Mouse (Mus musculus) myocyte (in vitro differentiated cells): ENCODE data around the gene Clps. TPM values are rescaled to one million over a fixed set of nuclear protein-coding genes. Genes with fewer than 3 reads are reported as not detected.

Experiments used
- H3K27me3 ChIP-seq: one replicate; pipeline ENCODE4 v1.6.1; 2011; ENCODE audit not compliant: control insufficient read depth, insufficient read depth, insufficient read length
- H3K36me3 ChIP-seq: one replicate; pipeline ENCODE4 v1.6.1; 2011; ENCODE audit not compliant: control insufficient read depth, insufficient read depth
- H3K4me2 ChIP-seq: one replicate; pipeline ENCODE4 v1.6.1; 2011; ENCODE audit warnings: low read depth, control low read depth
- H3K4me3 ChIP-seq: one replicate; pipeline ENCODE4 v1.5.1; 2011; ENCODE audit warnings: mild to moderate bottlenecking, control low read depth, moderate library complexity
- H3K79me2 ChIP-seq: one replicate; pipeline ENCODE4 v1.6.1; 2011; ENCODE audit not compliant: control insufficient read depth, insufficient read depth
- H3ac ChIP-seq: one replicate; pipeline ENCODE4 v1.6.1; 2011; ENCODE audit not compliant: control insufficient read depth, insufficient read length
- CEBPB ChIP-seq: IDR thresholded peaks from 2 replicates; pipeline ENCODE4 v1.6.1; 2011; ENCODE audit warnings: mild to moderate bottlenecking, moderate library complexity; ENCODE audit not compliant: poor library complexity, insufficient read depth, severe bottlenecking
- E2F4 ChIP-seq: IDR thresholded peaks from one replicate; pipeline ENCODE4 v1.6.1; 2011; ENCODE audit warnings: mild to moderate bottlenecking, control low read depth, moderate library complexity; ENCODE audit not compliant: insufficient read depth
- MAX ChIP-seq: IDR thresholded peaks from one replicate; pipeline ENCODE4 v1.6.1; 2011; ENCODE audit warnings: low read depth, mild to moderate bottlenecking, control low read depth
- MYOD1 ChIP-seq, 3 experiments: IDR thresholded peaks; one replicate each; pipeline ENCODE4 v1.6.1; 2011; ENCODE audit warnings: control low read depth in 2 of 3, low read depth in 2 of 3, mild to moderate bottlenecking in 2 of 3, moderate library complexity in 1 of 3; ENCODE audit not compliant: insufficient read length in 2 of 3, control insufficient read depth in 1 of 3
- MYOG ChIP-seq, 3 experiments: IDR thresholded peaks; one replicate each; pipeline ENCODE4 v1.6.1; 2011; ENCODE audit warnings: control low read depth in 2 of 3, low read depth in 2 of 3, mild to moderate bottlenecking in 2 of 3; ENCODE audit not compliant: insufficient read length in 2 of 3, control insufficient read depth in 1 of 3, insufficient read depth in 1 of 3
- POLR2A ChIP-seq: IDR thresholded peaks from one replicate; pipeline ENCODE4 v1.6.1; 2011; ENCODE audit warnings: low read depth, mild to moderate bottlenecking, control low read depth, moderate library complexity; ENCODE audit not compliant: insufficient read length
- POLR2AphosphoS2 ChIP-seq: IDR thresholded peaks from one replicate; pipeline ENCODE4 v1.6.1; 2011; ENCODE audit warnings: low read depth, control low read depth; ENCODE audit not compliant: insufficient read length
- REST ChIP-seq: IDR thresholded peaks from one replicate; pipeline ENCODE4 v1.6.1; 2011; ENCODE audit warnings: mild to moderate bottlenecking, control low read depth, moderate library complexity; ENCODE audit not compliant: insufficient read depth, insufficient read length
- SRF ChIP-seq: IDR thresholded peaks from one replicate; pipeline ENCODE4 v1.6.1; 2011; ENCODE audit warnings: low read depth; ENCODE audit not compliant: control insufficient read depth, insufficient read length
- TCF12 ChIP-seq: IDR thresholded peaks from one replicate; pipeline ENCODE4 v1.6.1; 2011; ENCODE audit warnings: mild to moderate bottlenecking, control low read depth; ENCODE audit not compliant: poor library complexity, insufficient read depth, severe bottlenecking
- TCF3 ChIP-seq: IDR thresholded peaks from one replicate; pipeline ENCODE4 v1.6.1; 2011; ENCODE audit warnings: low read depth, control low read depth; ENCODE audit not compliant: insufficient read length
- USF1 ChIP-seq: IDR thresholded peaks from one replicate; pipeline ENCODE4 v1.6.1; 2011; ENCODE audit warnings: low read depth, mild to moderate bottlenecking, control low read depth, moderate library complexity
- polyA plus RNA-seq: library from polyadenylated mRNA; unstranded; fragments of >200 nt; fragmentation: generic; extraction: Trizol; gene quantifications from one replicate; pipeline ENCODE4 v1.2.1, GENCODE M21; 2012; ENCODE audit warnings: missing spikeins

Clps gene
- polyA plus RNA-seq, 1 experiment = not detected

- Histone ChIP-seq H3ac (no peak overlapping the region), H3K36me3 (no peaks in the 10 kb centered on the region), H3K27me3 (no peaks in the 10 kb centered on the region), H3K4me2 (no peak overlapping the region), H3K4me3 (no peak overlapping the region), H3K79me2 (no peaks in the 10 kb centered on the region)
- no peak for TF ChIP-seq E2F4
- TF ChIP-seq POLR2A = no peak
- no peak for TF ChIP-seq CEBPB
- no peak for TF ChIP-seq POLR2AphosphoS2
- TF ChIP-seq TCF3 = no peak
- TF ChIP-seq MYOG (IDR thresholded peaks at IDR 0.05; ENCODE audit: control insufficient read depth in 1 of 3, insufficient read depth in 1 of 3, insufficient read length in 2 of 3, low read depth in 2 of 3) = no peak
- no peak for TF ChIP-seq TCF12
- no peak for TF ChIP-seq USF1
- no peak for TF ChIP-seq SRF
- TF ChIP-seq MAX = no peak
- TF ChIP-seq MYOD1 (IDR thresholded peaks at IDR 0.05; ENCODE audit: control insufficient read depth in 1 of 3, insufficient read length in 2 of 3, low read depth in 2 of 3) = no peak
- TF ChIP-seq REST = no peak
Measured at GRCm38 (mm10) chr17:28510445-28511342, 49.9 kb downstream of the Clps start.

Other genes starting within 250 kb of the Clps start
- gene Fance, start 247.2 kb downstream of the Clps start, polyA plus RNA-seq = 28.5 TPM
- 2,984 TPM for gene Rpl10a, start 232.3 kb downstream of the Clps start, polyA plus RNA-seq
- 20.1 TPM for gene Tead3, start 209.9 kb downstream of the Clps start, polyA plus RNA-seq
- gene Tulp1, start 195.5 kb downstream of the Clps start, polyA plus RNA-seq = not detected
- gene Fkbp5, start 43.2 kb downstream of the Clps start, polyA plus RNA-seq = 11.6 TPM
- not detected for gene Armc12, start 30.0 kb downstream of the Clps start, polyA plus RNA-seq
- gene Clpsl2, start 11.4 kb downstream of the Clps start, polyA plus RNA-seq = not detected
- 0.04 TPM for gene Lhfpl5, start 14.9 kb upstream of the Clps start, polyA plus RNA-seq
- 18.2 TPM for gene Srpk1, start 61.9 kb upstream of the Clps start, polyA plus RNA-seq
- gene Slc26a8, start 129.5 kb upstream of the Clps start, polyA plus RNA-seq = not detected
- 34.6 TPM for gene Mapk14, start 130.6 kb upstream of the Clps start, polyA plus RNA-seq
- not detected for gene AC170998.1, start 165.3 kb upstream of the Clps start, polyA plus RNA-seq
- 0.08 TPM for gene Mapk13, start 208.5 kb upstream of the Clps start, polyA plus RNA-seq
- gene Brpf3, start 240.3 kb upstream of the Clps start, polyA plus RNA-seq = 6.7 TPM